Mouse (Mus musculus): ENCODE data around the gene R3hdm4.

Gene R3hdm4

GRCm38 (mm10) chr10:79880721-79881120 lies 40.3 kb downstream of the R3hdm4 start:
- ChIA-PET POLR2A (interaction anchor here (0.6 to 5.6 kb wide), 19 partner anchors 9 to 284 kb away, joined by 3 to 70 read pairs (median 4); partner anchors contain the start of genes Arid3a (in 1 of the 4), Cirbp (in 1 of the 4), Med16 (in 1 of the 4) and Ptbp1 (in 1 of the 4)), CTCF (interaction anchor here (0.5 to 3.1 kb wide), 8 partner anchors 12 to 687 kb away, joined by 3 to 16 read pairs (median 4); partner anchors contain the start of gene Cnn2 (in 1 of the 4))

GRCm38 (mm10) chr10:79879527-79879926 lies 41.5 kb downstream of the R3hdm4 start:
- CTCF ChIA-PET, result interaction anchor here in 2 of 4 experiments (0.6 to 2.1 kb wide), 4 partner anchors 8 to 80 kb away, joined by 3 to 7 read pairs (median 4); partner anchors contain the start of gene Wdr18 (in 1 of the 2)
- POLR2A ChIA-PET, result interaction anchor here (0.5 to 5.6 kb wide), 10 partner anchors 14 to 289 kb away, joined by 3 to 70 read pairs (median 4); partner anchors contain the start of gene Ptbp1 (in 1 of the 4)

- ChIA-PET CTCF (interaction anchor here in 1 of 4 experiments (0.5 to 0.8 kb wide), 2 partner anchors 43 to 66 kb away, joined by 3 to 6 read pairs; no protein-coding TSS in a partner anchor), POLR2A (interaction anchor here in 1 of 4 experiments (0.7 kb wide), 1 partner anchor 19 kb away, joined by 6 read pairs; no protein-coding TSS in a partner anchor)
These were observed 43.3 kb downstream of the R3hdm4 start for GRCm38 (mm10) chr10:79877757-79878156.

- POLR2A ChIA-PET, result interaction anchor here in 1 of 4 experiments (0.7 kb wide), 1 partner anchor 18 kb away, joined by 6 read pairs; no protein-coding TSS in a partner anchor
- CTCF ChIA-PET, result interaction anchor here in 1 of 4 experiments (0.5 kb wide), 1 partner anchor 42 kb away, joined by 6 read pairs; no protein-coding TSS in a partner anchor
These were observed 43.8 kb downstream of the R3hdm4 start for GRCm38 (mm10) chr10:79877174-79877573.

DNA sequence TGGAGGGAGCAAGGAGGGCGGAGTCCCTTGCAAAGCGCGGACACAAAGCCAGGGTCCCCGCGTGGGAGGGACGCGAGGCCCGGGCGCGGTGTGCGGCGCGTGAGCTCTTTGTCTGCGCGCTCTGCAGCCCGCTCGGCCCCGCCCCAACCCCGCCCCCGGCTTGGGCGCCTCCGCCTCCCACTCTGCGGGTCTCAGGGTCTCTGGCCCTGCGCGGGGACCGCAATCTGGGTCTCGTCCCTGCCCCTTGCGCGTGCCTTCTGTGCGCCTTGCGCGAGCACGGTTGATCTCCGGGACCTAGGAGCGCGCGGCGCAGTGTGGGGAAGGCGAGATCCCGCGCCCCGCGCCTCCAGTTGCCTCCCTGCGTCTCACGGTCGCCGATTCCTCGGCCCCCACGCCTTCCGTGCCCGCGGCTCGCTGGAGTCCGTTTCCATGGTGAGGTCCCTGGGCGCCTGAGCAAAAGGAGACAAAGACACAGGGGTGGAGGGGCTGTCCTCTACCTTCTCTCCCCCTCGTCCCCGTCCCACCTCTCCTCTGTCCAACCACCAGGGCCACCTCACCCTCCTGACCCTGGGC lies 46.6 kb downstream of the R3hdm4 start, which contains the start of the genes Prtn3 and Plppr3:
Gene Prtn3, plus strand, starts transcription at position 187 of the 573 bp plus-strand sequence.
Gene Plppr3, minus strand, starts transcription at position 345 of the 573 bp plus-strand sequence.
- CTCF ChIA-PET, result interaction anchor here in 3 of 4 experiments (0.6 to 2.6 kb wide), 9 partner anchors 9 to 85 kb away, joined by 3 to 14 read pairs (median 3); no protein-coding TSS in a partner anchor
- POLR2A ChIA-PET, result interaction anchor here (0.5 to 5.9 kb wide), 22 partner anchors 7 to 418 kb away, joined by 3 to 63 read pairs (median 8); partner anchors contain the start of genes Ptbp1 (in 3 of the 4), Med16 (in 2 of the 4) and Rps15 (in 1 of the 4)

DNA sequence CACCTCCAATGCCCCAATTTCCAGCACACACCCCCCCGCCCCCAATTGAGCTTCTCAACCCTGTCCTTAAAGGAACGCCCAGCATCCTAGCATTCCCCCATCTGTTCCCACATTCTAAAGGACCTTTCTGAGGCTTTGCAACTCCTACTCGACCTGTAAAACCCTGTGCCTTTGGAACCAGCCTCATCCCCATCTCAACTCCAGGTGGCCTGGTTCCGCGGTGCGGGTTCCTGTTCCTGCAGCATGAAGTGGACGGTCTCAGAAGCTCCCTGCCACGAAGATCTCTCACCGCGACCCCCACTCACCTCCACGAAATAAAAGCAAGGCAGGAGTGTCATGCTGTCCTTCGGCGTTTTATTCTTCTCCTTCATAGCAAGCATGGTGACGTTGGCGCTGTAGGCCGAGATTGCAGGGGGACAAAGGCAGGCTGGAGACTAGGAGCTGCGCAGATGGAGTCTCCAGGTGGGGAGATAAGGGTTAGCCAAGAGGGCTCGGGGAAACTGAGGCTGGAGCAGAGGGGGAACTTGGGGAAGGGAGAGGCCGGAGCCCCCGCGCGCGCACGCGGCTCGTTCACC lies 47.2 kb downstream of the R3hdm4 start:
- ChIA-PET CTCF (interaction anchor here (0.6 to 2.6 kb wide), 15 partner anchors 9 to 1680 kb away, joined by 3 to 14 read pairs (median 3); no protein-coding TSS in a partner anchor), POLR2A (interaction anchor here (0.5 to 5.9 kb wide), 28 partner anchors 8 to 418 kb away, joined by 3 to 63 read pairs (median 5); partner anchors contain the start of genes Ptbp1 (in 3 of the 4), Med16 (in 2 of the 4), Cfd (in 1 of the 4) and Rps15 (in 1 of the 4))

DNA sequence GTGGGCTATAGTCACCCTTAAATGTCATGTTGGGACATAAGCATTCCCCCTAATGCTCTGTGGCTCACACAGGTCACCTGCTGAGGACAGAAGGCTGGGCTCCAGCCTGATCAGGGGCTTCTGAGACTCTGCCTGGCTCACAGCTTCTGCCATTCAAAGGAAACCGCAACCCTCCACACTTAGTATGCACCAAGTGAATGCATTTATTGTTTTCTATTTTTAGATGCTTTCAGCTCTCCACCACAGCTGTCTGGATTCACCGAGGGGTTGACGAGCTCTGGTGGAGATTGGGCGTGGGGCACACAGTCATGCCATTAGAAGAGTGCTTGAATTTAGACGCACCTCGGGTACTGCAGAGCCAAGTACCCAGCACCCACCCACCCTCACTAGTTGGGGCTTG lies 47.7 kb downstream of the R3hdm4 start:
- CTCF ChIA-PET, result interaction anchor here (0.6 to 2.6 kb wide), 14 partner anchors 10 to 1680 kb away, joined by 3 to 14 read pairs (median 4); no protein-coding TSS in a partner anchor
- POLR2A ChIA-PET, result interaction anchor here (0.6 to 5.9 kb wide), 29 partner anchors 8 to 294 kb away, joined by 3 to 63 read pairs (median 8); partner anchors contain the start of genes Med16 (in 3 of the 4), Ptbp1 (in 3 of the 4) and Cfd (in 1 of the 4)

DNA sequence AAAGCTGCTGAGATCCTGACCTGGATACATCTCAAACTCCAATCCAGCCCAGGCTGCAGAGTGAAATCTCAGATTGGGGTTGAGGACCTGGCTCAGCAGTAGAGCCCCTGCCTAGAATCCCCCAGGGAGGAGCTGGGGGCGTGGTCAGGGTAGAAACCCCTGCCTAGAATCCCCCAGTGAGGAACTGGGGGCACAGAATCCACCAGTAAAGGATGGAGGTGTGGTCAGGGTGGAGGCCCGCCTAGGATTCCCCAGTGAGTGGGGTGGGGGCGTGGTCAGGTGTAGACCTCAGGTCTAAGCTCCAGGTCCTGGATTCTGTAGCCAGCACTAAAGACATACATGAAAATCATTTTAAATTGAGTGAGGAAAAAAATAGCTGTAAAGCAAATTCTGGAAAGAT lies 48.1 kb downstream of the R3hdm4 start:
- POLR2A ChIA-PET, result interaction anchor here (0.6 to 5.9 kb wide), 26 partner anchors 8 to 295 kb away, joined by 3 to 63 read pairs (median 6); partner anchors contain the start of genes Med16 (in 3 of the 4), Ptbp1 (in 3 of the 4) and Cfd (in 1 of the 4)
- CTCF ChIA-PET, result interaction anchor here (0.7 to 2.6 kb wide), 10 partner anchors 10 to 93 kb away, joined by 3 to 14 read pairs (median 4); no protein-coding TSS in a partner anchor

DNA sequence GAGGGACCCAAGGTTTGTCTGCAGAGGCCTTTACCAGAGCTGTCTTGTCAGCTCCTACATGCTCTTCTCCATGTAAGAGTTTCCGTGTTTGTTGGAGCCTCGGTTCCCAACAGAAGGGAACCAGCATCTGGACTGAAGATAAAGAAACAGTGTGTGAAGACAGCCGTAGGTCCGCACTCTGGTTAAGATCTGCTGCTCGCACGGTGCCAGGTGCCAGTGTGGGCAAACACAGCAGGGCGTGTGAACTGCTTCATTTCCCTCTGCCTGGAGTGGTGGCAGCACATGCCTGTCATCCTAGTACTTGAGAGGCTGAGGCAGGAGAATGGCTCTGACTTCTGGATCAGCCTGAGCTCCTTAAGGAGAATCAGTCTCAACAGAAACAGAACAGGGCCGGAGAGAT lies 49.2 kb downstream of the R3hdm4 start:
- POLR2A ChIA-PET, result interaction anchor here in 3 of 4 experiments (0.6 to 5.9 kb wide), 13 partner anchors 8 to 52 kb away, joined by 3 to 63 read pairs (median 8); partner anchors contain the start of genes Ptbp1 (in 3 of the 3) and Med16 (in 1 of the 3)
- CTCF ChIA-PET, result interaction anchor here in 3 of 4 experiments (0.6 to 1.4 kb wide), 8 partner anchors 10 to 295 kb away, joined by 3 to 9 read pairs (median 4); no protein-coding TSS in a partner anchor

GRCm38 (mm10) chr10:79866601-79867000 lies 54.4 kb downstream of the R3hdm4 start:
- ChIA-PET POLR2A (interaction anchor here (0.6 to 10.8 kb wide), 21 partner anchors 9 to 193 kb away, joined by 3 to 177 read pairs (median 7); partner anchors contain the start of genes Ptbp1 (in 4 of the 4), Arid3a (in 1 of the 4), Grin3b (in 1 of the 4) and Med16 (in 1 of the 4)), CTCF (interaction anchor here in 2 of 4 experiments (0.5 to 1.0 kb wide), 2 partner anchors 132 to 154 kb away, joined by 3 to 9 read pairs; no protein-coding TSS in a partner anchor)

DNA sequence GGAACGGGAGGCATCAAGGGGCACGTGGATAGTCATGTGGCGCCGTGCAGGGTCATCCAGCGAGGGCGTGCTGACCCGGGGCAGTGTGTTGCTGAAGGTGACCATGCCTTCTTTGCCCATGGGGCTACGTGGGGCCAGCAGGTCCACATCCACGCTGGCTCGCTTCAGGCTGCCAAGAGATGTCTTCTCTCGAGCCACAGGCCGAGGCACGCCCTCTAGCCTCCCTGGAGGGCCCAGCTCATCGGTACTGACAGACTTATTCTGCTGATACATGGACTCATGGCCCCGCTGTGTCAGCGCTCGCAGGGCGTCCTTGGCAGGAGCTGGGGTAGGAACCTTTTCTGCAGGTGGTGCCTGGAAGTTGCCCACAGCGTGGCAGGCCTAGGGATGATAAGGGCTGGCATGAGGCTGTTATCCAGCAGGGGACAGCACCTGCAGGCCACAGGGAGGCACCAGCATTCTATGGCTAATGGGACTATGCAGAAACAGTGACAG lies 55.2 kb downstream of the R3hdm4 start:
- CTCF ChIA-PET, result interaction anchor here in 3 of 4 experiments (0.5 to 2.4 kb wide), 4 partner anchors 31 to 94 kb away, joined by 3 to 10 read pairs (median 4); partner anchors contain the start of gene Wdr18 (in 1 of the 3)
- POLR2A ChIA-PET, result interaction anchor here (0.5 to 15.0 kb wide), 47 partner anchors 7 to 655 kb away, joined by 3 to 177 read pairs (median 4); partner anchors contain the start of genes Ptbp1 (in 4 of the 4), Med16 (in 2 of the 4), Plppr3 (in 2 of the 4) and Prtn3 (in 2 of the 4)

DNA sequence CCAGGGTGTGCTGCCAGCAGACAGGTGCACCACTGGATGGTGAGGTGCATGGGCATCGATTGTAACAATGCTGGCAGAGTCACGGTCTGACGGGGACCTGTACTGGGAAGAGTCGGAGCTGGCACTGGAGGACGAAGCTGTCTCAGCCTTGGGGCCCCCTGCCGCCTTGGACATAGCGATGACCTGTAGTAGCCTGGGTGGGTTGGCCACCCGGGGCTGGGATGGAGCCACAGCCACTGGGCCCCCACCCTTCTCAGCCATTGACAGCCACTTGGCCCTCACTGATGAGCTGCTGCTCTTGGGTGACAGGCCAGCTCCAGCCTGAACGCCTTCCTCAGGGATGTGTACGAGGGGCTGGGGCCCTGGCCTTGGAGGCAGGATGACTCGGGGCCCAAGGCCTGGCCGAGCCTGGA lies 55.8 kb downstream of the R3hdm4 start:
- CTCF ChIA-PET, result interaction anchor here in 3 of 4 experiments (0.5 to 2.4 kb wide), 5 partner anchors 11 to 95 kb away, joined by 3 to 10 read pairs (median 3); partner anchors contain the start of genes Ptbp1 (in 1 of the 3) and Wdr18 (in 1 of the 3)

DNA sequence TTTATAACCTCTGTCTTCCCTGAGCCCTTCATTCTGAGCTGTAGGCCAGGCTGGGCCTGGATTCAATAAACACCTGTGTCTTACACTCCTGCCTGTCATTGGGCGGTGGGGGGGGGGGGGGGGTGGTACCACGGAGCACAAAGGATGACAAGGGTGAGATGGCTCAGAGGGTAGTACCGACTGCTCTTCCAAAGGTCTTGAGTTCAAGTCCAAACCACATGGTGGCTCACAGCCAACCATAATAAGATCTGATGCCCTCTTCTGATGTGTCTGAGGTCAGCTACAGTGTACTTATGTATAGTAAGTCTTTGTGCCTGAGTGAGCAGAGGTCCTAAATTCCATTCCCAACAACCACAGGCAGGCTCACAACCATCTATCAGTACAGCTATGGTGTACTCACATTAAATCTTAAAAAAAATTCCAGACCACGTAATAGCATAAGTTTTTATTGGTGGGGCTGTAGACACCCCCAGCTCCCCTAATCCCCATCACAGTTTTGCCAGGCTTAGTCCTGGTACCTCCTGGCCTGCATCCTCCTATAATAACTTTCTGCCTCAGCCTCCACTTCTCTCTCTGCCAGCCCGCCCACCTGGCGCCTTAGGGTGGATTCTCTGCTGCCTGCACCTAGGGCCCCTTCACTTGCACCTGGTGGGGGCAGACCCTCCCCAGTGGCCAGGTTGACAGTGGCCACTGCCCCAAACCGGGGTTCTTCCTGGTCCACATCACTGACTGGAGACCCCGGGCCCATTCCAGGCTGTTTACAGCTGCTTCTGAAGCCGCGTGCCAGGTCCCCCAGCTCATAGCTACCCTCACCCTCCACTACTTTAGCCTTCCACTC lies 56.4 kb downstream of the R3hdm4 start:
- POLR2A ChIA-PET, result interaction anchor here (0.5 to 15.0 kb wide), 56 partner anchors 9 to 362 kb away, joined by 3 to 177 read pairs (median 4); partner anchors contain the start of genes Ptbp1 (in 4 of the 4), Plppr3 (in 3 of the 4), Prtn3 (in 3 of the 4) and Arid3a (in 2 of the 4)
- CTCF ChIA-PET, result interaction anchor here in 3 of 4 experiments (0.6 to 2.4 kb wide), 8 partner anchors 10 to 654 kb away, joined by 3 to 10 read pairs (median 3); partner anchors contain the start of genes Ptbp1 (in 1 of the 3) and Wdr18 (in 1 of the 3)

More for the DNA sequence above, 55.8 kb downstream of the R3hdm4 start:
- POLR2A ChIA-PET, result interaction anchor here (0.5 to 15.0 kb wide), 48 partner anchors 8 to 361 kb away, joined by 3 to 177 read pairs (median 4); partner anchors contain the start of genes Ptbp1 (in 4 of the 4), Plppr3 (in 3 of the 4), Prtn3 (in 3 of the 4) and Med16 (in 2 of the 4)

DNA sequence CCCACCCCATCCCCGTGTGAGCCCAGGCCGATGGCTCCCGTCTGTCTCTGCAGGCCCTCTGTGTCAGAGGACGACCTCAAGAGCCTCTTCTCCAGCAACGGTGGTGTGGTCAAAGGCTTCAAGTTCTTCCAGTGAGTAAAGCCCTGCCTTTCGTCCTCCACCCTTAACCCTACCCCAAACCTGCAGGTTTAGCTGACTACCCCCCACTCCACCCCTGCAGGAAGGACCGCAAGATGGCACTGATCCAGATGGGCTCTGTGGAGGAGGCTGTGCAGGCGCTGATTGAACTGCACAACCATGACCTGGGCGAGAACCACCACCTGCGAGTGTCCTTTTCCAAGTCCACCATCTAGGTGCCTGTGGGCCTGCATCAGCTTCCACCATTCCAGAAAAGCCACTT lies 58.1 kb downstream of the R3hdm4 start:
- CTCF ChIA-PET, result interaction anchor here in 3 of 4 experiments (0.6 to 1.3 kb wide), 3 partner anchors 8 to 52 kb away, joined by 3 to 4 read pairs (median 3); no protein-coding TSS in a partner anchor
- POLR2A ChIA-PET, result interaction anchor here in 3 of 4 experiments (0.6 to 15.0 kb wide), 20 partner anchors 8 to 366 kb away, joined by 3 to 177 read pairs (median 10); partner anchors contain the start of genes Plppr3 (in 3 of the 3), Prtn3 (in 3 of the 3), Ptbp1 (in 3 of the 3) and Arid3a (in 1 of the 3)

DNA sequence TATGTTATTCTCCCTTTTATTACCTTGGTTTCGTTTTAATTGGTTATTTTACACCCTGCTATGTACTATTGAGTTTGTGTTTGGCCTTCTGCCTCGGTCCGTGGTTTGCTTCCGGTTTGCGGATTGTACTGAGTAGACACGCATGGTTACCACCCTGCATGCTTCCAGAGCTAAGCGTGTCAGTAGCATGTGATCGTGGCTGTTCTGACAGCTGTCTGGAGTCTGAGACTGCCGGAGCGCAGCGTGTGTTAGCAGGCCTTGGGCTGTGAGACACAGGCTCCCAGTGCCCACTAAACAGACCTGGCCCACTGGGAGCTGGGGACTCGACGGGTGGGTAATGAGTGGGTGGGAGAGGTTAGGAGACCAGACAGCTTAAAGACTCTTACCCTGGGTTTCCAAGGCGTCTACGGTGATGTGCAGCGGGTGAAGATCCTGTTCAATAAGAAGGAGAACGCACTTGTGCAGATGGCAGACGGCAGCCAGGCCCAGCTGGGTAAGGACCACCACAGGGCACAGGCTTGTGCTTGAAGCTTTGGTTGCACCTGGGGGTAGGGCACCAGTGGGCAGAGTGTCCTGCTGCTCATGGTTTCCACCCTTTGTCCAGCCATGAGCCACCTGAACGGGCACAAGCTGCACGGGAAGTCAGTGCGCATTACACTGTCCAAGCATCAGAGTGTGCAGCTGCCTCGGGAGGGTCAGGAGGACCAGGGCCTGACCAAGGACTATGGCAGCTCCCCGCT lies 58.8 kb downstream of the R3hdm4 start:
- ChIA-PET CTCF (interaction anchor here in 3 of 4 experiments (0.6 to 1.3 kb wide), 4 partner anchors 9 to 98 kb away, joined by 3 to 4 read pairs (median 3); partner anchors contain the start of gene Wdr18 (in 1 of the 3)), POLR2A (interaction anchor here (0.5 to 15.0 kb wide), 29 partner anchors 7 to 1188 kb away, joined by 3 to 177 read pairs (median 5); partner anchors contain the start of genes Ptbp1 (in 3 of the 4), Plppr3 (in 2 of the 4), Prtn3 (in 2 of the 4) and Arid3a (in 1 of the 4))

Data from embryonic stem cell, embryonic (primary cell).